Mouse (Mus musculus): Measurements from ENCODE around the gene Pimreg.

- TF ChIP-seq POLR2A (IDR thresholded peaks at IDR 0.05; ENCODE audit: control insufficient read depth, low read depth, low read length) (no peak), CTCF (IDR thresholded peaks at IDR 0.05; ENCODE audit: control insufficient read depth, insufficient read depth, insufficient replicate concordance, low read depth, low read length) (no peak)
These were observed 18.6 kb downstream of the Pimreg start for GRCm38 (mm10) chr11:72060416-72060815.
